Mouse (Mus musculus): ENCODE data around the gene Rab40c. TPM values are rescaled to one million over a fixed set of nuclear protein-coding genes. Genes with fewer than 3 reads are reported as not detected.
A peak's percentile ranks its signal among the peaks of the same experiment; 100 is the strongest.

Gene Rab40c
- polyA plus RNA-seq, 1 experiment: 18.3 TPM

- TF ChIP-seq SRF (IDR thresholded peaks at IDR 0.05; ENCODE audit: control insufficient read depth, insufficient read length, low read depth) (no peak), CEBPB (IDR thresholded peaks at IDR 0.05; ENCODE audit: insufficient read depth, poor library complexity, severe bottlenecking) (no peak), TCF12 (IDR thresholded peaks at IDR 0.05; ENCODE audit: insufficient read depth, poor library complexity, severe bottlenecking) (no peak), POLR2A (IDR thresholded peaks at IDR 0.05; ENCODE audit: insufficient read length, low read depth) (no peak), MAX (IDR thresholded peaks at IDR 0.05; ENCODE audit: low read depth) (no peak)
- no peak within 1 kb of the TSS for H3ac ChIP-seq (ENCODE audit: control insufficient read depth, insufficient read length)
- H3K4me2 ChIP-seq (ENCODE audit: low read depth): peak within 1 kb of the TSS; percentile 36
- no peaks in the 10 kb centered on the region for H3K36me3 ChIP-seq (ENCODE audit: control insufficient read depth, insufficient read depth)
- H3K27me3 ChIP-seq (ENCODE audit: control insufficient read depth, insufficient read depth, insufficient read length): peaks cover 47% of the 10 kb centered on the region
- no peaks in the 10 kb centered on the region for H3K79me2 ChIP-seq (ENCODE audit: control insufficient read depth, insufficient read depth)
- no peak within 1 kb of the TSS for H3K4me3 ChIP-seq
These were observed 32.5 kb upstream of the Rab40c start, which contains the start of gene A930017K11Rik for GRCm38 (mm10) chr17:25951803-25952623. Gene A930017K11Rik (minus strand): TSS chr17:25952565.

GRCm38 (mm10) chr17:25951225-25951802 is 31.8 kb upstream of the Rab40c start:
- H3K4me2 ChIP-seq (ENCODE audit: low read depth): peak overlapping the region; percentile 36
- no peak for TF ChIP-seq SRF (IDR thresholded peaks at IDR 0.05; ENCODE audit: control insufficient read depth, insufficient read length, low read depth)
- H3K4me3 ChIP-seq: no peak overlapping the region
- H3K27me3 ChIP-seq (ENCODE audit: control insufficient read depth, insufficient read depth, insufficient read length): peaks cover 53% of the 10 kb centered on the region
- H3ac ChIP-seq (ENCODE audit: control insufficient read depth, insufficient read length): no peak overlapping the region
- no peaks in the 10 kb centered on the region for H3K79me2 ChIP-seq (ENCODE audit: control insufficient read depth, insufficient read depth)
- H3K36me3 ChIP-seq (ENCODE audit: control insufficient read depth, insufficient read depth): no peaks in the 10 kb centered on the region

- Histone ChIP-seq H3K4me2 (ENCODE audit: low read depth) (no peak overlapping the region), H3K4me3 (no peak overlapping the region), H3K27me3 (ENCODE audit: control insufficient read depth, insufficient read depth, insufficient read length) (peaks cover 58% of the 10 kb centered on the region)
These were observed 31.2 kb upstream of the Rab40c start for GRCm38 (mm10) chr17:25950706-25951105.

GRCm38 (mm10) chr17:25949981-25950380 is 30.5 kb upstream of the Rab40c start:
- Histone ChIP-seq H3K27me3 (ENCODE audit: control insufficient read depth, insufficient read depth, insufficient read length) (peaks cover 58% of the 10 kb centered on the region), H3K4me2 (ENCODE audit: low read depth) (no peak overlapping the region), H3K79me2 (ENCODE audit: control insufficient read depth, insufficient read depth) (no peaks in the 10 kb centered on the region), H3K36me3 (ENCODE audit: control insufficient read depth, insufficient read depth) (no peaks in the 10 kb centered on the region), H3ac (ENCODE audit: control insufficient read depth, insufficient read length) (no peak overlapping the region), H3K4me3 (no peak overlapping the region)
- TF ChIP-seq POLR2AphosphoS2 (IDR thresholded peaks at IDR 0.05; ENCODE audit: insufficient read length, low read depth) (no peak), MYOD1 (IDR thresholded peaks at IDR 0.05; ENCODE audit: control insufficient read depth in 1 of 3, insufficient read length in 2 of 3, low read depth in 2 of 3) (no peak), POLR2A (IDR thresholded peaks at IDR 0.05; ENCODE audit: insufficient read length, low read depth) (no peak), E2F4 (IDR thresholded peaks at IDR 0.05; ENCODE audit: insufficient read depth) (no peak), TCF12 (IDR thresholded peaks at IDR 0.05; ENCODE audit: insufficient read depth, poor library complexity, severe bottlenecking) (no peak), REST (IDR thresholded peaks at IDR 0.05; ENCODE audit: insufficient read depth, insufficient read length) (no peak), MYOG (IDR thresholded peaks at IDR 0.05; ENCODE audit: control insufficient read depth in 1 of 3, insufficient read depth in 1 of 3, insufficient read length in 2 of 3, low read depth in 2 of 3) (no peak), MAX (IDR thresholded peaks at IDR 0.05; ENCODE audit: low read depth) (no peak), TCF3 (IDR thresholded peaks at IDR 0.05; ENCODE audit: insufficient read length, low read depth) (no peak), USF1 (IDR thresholded peaks at IDR 0.05; ENCODE audit: low read depth) (no peak), SRF (IDR thresholded peaks at IDR 0.05; ENCODE audit: control insufficient read depth, insufficient read length, low read depth) (no peak), CEBPB (IDR thresholded peaks at IDR 0.05; ENCODE audit: insufficient read depth, poor library complexity, severe bottlenecking) (no peak)

More at GRCm38 (mm10) chr17:25950706-25951105, 31.2 kb upstream of the Rab40c start:
- Histone ChIP-seq H3K36me3 (ENCODE audit: control insufficient read depth, insufficient read depth) (no peaks in the 10 kb centered on the region), H3ac (ENCODE audit: control insufficient read depth, insufficient read length) (no peak overlapping the region), H3K79me2 (ENCODE audit: control insufficient read depth, insufficient read depth) (no peaks in the 10 kb centered on the region)
- TF ChIP-seq MYOG (IDR thresholded peaks at IDR 0.05; ENCODE audit: control insufficient read depth in 1 of 3, insufficient read depth in 1 of 3, insufficient read length in 2 of 3, low read depth in 2 of 3) (no peak), SRF (IDR thresholded peaks at IDR 0.05; ENCODE audit: control insufficient read depth, insufficient read length, low read depth) (no peak), MYOD1 (IDR thresholded peaks at IDR 0.05; ENCODE audit: control insufficient read depth in 1 of 3, insufficient read length in 2 of 3, low read depth in 2 of 3) (no peak), CEBPB (IDR thresholded peaks at IDR 0.05; ENCODE audit: insufficient read depth, poor library complexity, severe bottlenecking) (no peak), USF1 (IDR thresholded peaks at IDR 0.05; ENCODE audit: low read depth) (no peak), REST (IDR thresholded peaks at IDR 0.05; ENCODE audit: insufficient read depth, insufficient read length) (no peak), E2F4 (IDR thresholded peaks at IDR 0.05; ENCODE audit: insufficient read depth) (no peak), TCF3 (IDR thresholded peaks at IDR 0.05; ENCODE audit: insufficient read length, low read depth) (no peak), POLR2A (IDR thresholded peaks at IDR 0.05; ENCODE audit: insufficient read length, low read depth) (no peak)

GRCm38 (mm10) chr17:25948051-25948450 is 28.5 kb upstream of the Rab40c start:
- TF ChIP-seq POLR2AphosphoS2 (IDR thresholded peaks at IDR 0.05; ENCODE audit: insufficient read length, low read depth) (no peak), TCF3 (IDR thresholded peaks at IDR 0.05; ENCODE audit: insufficient read length, low read depth) (no peak), MAX (IDR thresholded peaks at IDR 0.05; ENCODE audit: low read depth) (no peak), TCF12 (IDR thresholded peaks at IDR 0.05; ENCODE audit: insufficient read depth, poor library complexity, severe bottlenecking) (no peak), SRF (IDR thresholded peaks at IDR 0.05; ENCODE audit: control insufficient read depth, insufficient read length, low read depth) (no peak), CEBPB (IDR thresholded peaks at IDR 0.05; ENCODE audit: insufficient read depth, poor library complexity, severe bottlenecking) (no peak), REST (IDR thresholded peaks at IDR 0.05; ENCODE audit: insufficient read depth, insufficient read length) (no peak)
- H3K27me3 ChIP-seq (ENCODE audit: control insufficient read depth, insufficient read depth, insufficient read length): peaks cover 55% of the 10 kb centered on the region
- no peaks in the 10 kb centered on the region for H3K36me3 ChIP-seq (ENCODE audit: control insufficient read depth, insufficient read depth)
- no peaks in the 10 kb centered on the region for H3K79me2 ChIP-seq (ENCODE audit: control insufficient read depth, insufficient read depth)
- no peak overlapping the region for H3K4me3 ChIP-seq
- H3ac ChIP-seq (ENCODE audit: control insufficient read depth, insufficient read length): no peak overlapping the region
- H3K4me2 ChIP-seq (ENCODE audit: low read depth): no peak overlapping the region
